Mouse (Mus musculus) natural killer cell, adult 2 months (primary cell): ENCODE measurements around the gene Ndufb6.
"Not testable (repeated sequence)": the region's sequence is repeated elsewhere in the genome, so short reads cannot be mapped to it uniquely, and the experiment has no call there.

Experiments used
- DNase-seq, 2 experiments: peaks; one replicate each; pipeline ENCODE4 v3.0.0; 2022; ENCODE audit warnings: low spot score in 2 of 2

Gene Ndufb6

GRCm38 (mm10) chr4:40279276-40279900 lies at the start of gene Ndufb6:
Gene Ndufb6 (minus strand): TSS chr4:40279421.
- DNase-seq = peak; percentile 93 to 94

GRCm38 (mm10) chr4:40327161-40327560 lies 47.9 kb upstream of the Ndufb6 start:
- no peak for DNase-seq

GRCm38 (mm10) chr4:40324620-40325019 lies 45.4 kb upstream of the Ndufb6 start:
- no peak for DNase-seq

GRCm38 (mm10) chr4:40317404-40317803 lies 38.2 kb upstream of the Ndufb6 start:
- DNase-seq = no peak

GRCm38 (mm10) chr4:40313026-40313425 lies 33.8 kb upstream of the Ndufb6 start:
- peak in 1 of 2 experiments; percentile 54 for DNase-seq

- DNase-seq = no peak
Measured at GRCm38 (mm10) chr4:40312213-40312612, 33.0 kb upstream of the Ndufb6 start.

- no peak for DNase-seq
Measured at GRCm38 (mm10) chr4:40310796-40311383, 31.7 kb upstream of the Ndufb6 start.

- DNase-seq = no peak
Measured at GRCm38 (mm10) chr4:40309682-40310081, 30.5 kb upstream of the Ndufb6 start.

GRCm38 (mm10) chr4:40302445-40303125 lies 23.4 kb upstream of the Ndufb6 start:
- DNase-seq = no peak

- peak; percentile 38 to 50 for DNase-seq
Measured at GRCm38 (mm10) chr4:40301076-40301789, 22.0 kb upstream of the Ndufb6 start.

GRCm38 (mm10) chr4:40299169-40299568 lies 19.9 kb upstream of the Ndufb6 start:
- no peak for DNase-seq

GRCm38 (mm10) chr4:40291511-40291910 lies 12.3 kb upstream of the Ndufb6 start:
- not testable (repeated sequence) for DNase-seq

- DNase-seq = no peak
Measured at GRCm38 (mm10) chr4:40289046-40289445, 9.8 kb upstream of the Ndufb6 start.

- no peak for DNase-seq
Measured at GRCm38 (mm10) chr4:40287415-40287814, 8.2 kb upstream of the Ndufb6 start.

- DNase-seq = peak; percentile 63 to 73
Measured at GRCm38 (mm10) chr4:40285582-40285981, 6.4 kb upstream of the Ndufb6 start.

GRCm38 (mm10) chr4:40278880-40279275 lies 343 bp downstream of the Ndufb6 start:
- DNase-seq = no peak

GRCm38 (mm10) chr4:40269430-40270032 lies 9.7 kb downstream of the Ndufb6 start, which contains the start of the genes Smim27 and Topors:
Gene Smim27 (plus strand): TSS chr4:40269579.
Gene Topors (minus strand): TSS chr4:40269850.
- peak; percentile 85 to 90 for DNase-seq

GRCm38 (mm10) chr4:40268835-40269234 lies 10.4 kb downstream of the Ndufb6 start:
- DNase-seq = no peak

GRCm38 (mm10) chr4:40268204-40268813 lies 10.9 kb downstream of the Ndufb6 start:
- peak; percentile 84 to 87 for DNase-seq

- DNase-seq = no peak
Measured at GRCm38 (mm10) chr4:40267681-40268080, 11.5 kb downstream of the Ndufb6 start.

- DNase-seq = no peak
Measured at GRCm38 (mm10) chr4:40264321-40264720, 14.9 kb downstream of the Ndufb6 start.
